Mouse (Mus musculus) limb, embryonic 10.5 days (tissue): Measurements from ENCODE around the gene Mroh2a. TPM values are rescaled to one million over a fixed set of nuclear protein-coding genes. Genes with fewer than 3 reads are reported as not detected.

Experiments
- DNase-seq: peaks from one replicate; pipeline ENCODE4 v3.0.0-alpha.2; 2017; ENCODE audit warnings: low spot score
- H3K27ac ChIP-seq: fragments of 300-500 bp; sonication (generic); 2 replicates; pipeline ENCODE4 v1.5.1; 2016; ENCODE audit warnings: mild to moderate bottlenecking
- H3K27me3 ChIP-seq: fragments of 300-500 bp; sonication (generic); 2 replicates; pipeline ENCODE4 v1.6.1; 2016; ENCODE audit warnings: low read depth, mild to moderate bottlenecking; ENCODE audit not compliant: poor library complexity, severe bottlenecking
- H3K36me3 ChIP-seq: fragments of 300-500 bp; sonication (generic); 2 replicates; pipeline ENCODE4 v1.6.1; 2016; ENCODE audit warnings: mild to moderate bottlenecking, moderate library complexity
- H3K4me1 ChIP-seq: fragments of 300-500 bp; sonication (generic); 2 replicates; pipeline ENCODE4 v1.6.1; 2016
- H3K4me3 ChIP-seq: fragments of 300-500 bp; sonication (generic); 2 replicates; pipeline ENCODE4 v1.5.1; 2016; ENCODE audit warnings: mild to moderate bottlenecking, moderate library complexity
- H3K9me3 ChIP-seq: fragments of 300-500 bp; sonication (generic); replicated peaks from 2 replicates; pipeline ENCODE4 v1.6.1; 2016; ENCODE audit warnings: mild to moderate bottlenecking
- WGBS: fragments of 180-500 bp; shearing (Covaris S2); methylation state at CpG from one replicate; pipeline ENCODE4 v1.1.7; 2016; 5-methylcytosine and 5-hydroxymethylcytosine counted together
- polyA plus RNA-seq: library from polyadenylated mRNA; unstranded; fragments of >200 nt; fragmentation: Nextera tagmentation; extraction: Ambion mirVana; gene quantifications from 2 replicates; pipeline ENCODE4 v1.2.1, GENCODE M21; 2016

Gene Mroh2a
- polyA plus RNA-seq, 1 experiment from 2014 or later: 1.2 TPM

DNA sequence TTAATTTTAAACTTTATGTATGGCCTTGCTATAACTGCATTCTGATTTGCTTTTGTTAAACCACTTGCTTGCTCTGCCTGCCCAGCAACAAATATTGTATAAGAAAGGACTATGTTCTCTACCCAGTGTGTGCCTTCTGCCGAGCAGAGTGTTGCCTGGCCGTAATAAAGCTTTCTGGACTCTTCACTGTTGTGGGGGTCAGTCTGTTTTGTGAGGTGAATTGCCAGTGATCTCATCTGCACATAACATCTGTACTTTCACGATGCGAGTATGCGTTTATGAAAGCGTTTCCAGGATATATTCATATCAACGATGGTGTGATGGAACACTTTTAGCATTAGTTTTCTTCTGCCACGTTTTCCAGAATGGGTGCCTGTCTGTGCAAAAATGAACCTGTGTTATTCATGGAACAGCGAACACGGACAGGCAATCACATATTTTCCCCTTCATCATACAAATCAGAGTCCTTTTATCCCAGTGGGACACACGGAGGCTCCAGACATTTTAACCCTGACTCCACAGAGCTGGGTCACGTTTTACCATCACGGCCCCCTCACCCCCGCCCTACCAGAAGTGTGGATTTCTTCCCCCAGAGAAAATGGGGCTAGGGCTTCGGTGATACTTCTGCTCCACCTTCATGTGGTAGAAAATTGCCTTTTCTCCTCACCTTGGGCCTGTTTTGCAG lies 53.4 kb downstream of the Mroh2a start:
- Histone ChIP-seq H3K27me3 (no peaks in the 10 kb centered on the region), H3K4me1 (peaks cover 14% of the 10 kb centered on the region), H3K27ac (no peak overlapping the region), H3K9me3 (peaks cover 36% of the 10 kb centered on the region), H3K4me3 (no peak overlapping the region), H3K36me3 (peaks cover 10% of the 10 kb centered on the region)
- WGBS: 81% methylated on average over 15 of the region's 15 CpGs
- DNase-seq: no peak

DNA sequence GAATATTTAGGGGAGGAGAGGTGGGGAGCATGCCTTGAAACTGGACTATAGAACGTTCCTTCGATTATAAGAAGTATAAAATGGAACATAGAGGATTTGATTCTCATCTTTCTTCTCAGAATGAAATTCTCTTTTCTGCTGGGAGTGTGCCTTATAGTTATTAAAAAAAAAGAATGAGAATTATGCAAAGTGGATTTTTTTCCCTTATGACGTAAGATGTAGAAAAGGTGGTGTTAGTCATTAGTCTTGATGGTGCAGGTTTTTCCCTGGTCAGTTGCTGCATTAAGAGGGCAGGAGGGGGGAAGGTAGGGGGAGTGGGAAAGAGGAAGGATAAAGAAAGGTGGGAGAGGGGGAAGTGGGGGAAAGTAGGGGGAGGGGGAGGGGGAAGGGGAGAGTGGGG lies 55.5 kb downstream of the Mroh2a start:
- Histone ChIP-seq H3K9me3 (peaks cover 45% of the 10 kb centered on the region), H3K4me3 (no peak overlapping the region)
- WGBS: 63% methylated on average over 3 of the region's 3 CpGs

DNA sequence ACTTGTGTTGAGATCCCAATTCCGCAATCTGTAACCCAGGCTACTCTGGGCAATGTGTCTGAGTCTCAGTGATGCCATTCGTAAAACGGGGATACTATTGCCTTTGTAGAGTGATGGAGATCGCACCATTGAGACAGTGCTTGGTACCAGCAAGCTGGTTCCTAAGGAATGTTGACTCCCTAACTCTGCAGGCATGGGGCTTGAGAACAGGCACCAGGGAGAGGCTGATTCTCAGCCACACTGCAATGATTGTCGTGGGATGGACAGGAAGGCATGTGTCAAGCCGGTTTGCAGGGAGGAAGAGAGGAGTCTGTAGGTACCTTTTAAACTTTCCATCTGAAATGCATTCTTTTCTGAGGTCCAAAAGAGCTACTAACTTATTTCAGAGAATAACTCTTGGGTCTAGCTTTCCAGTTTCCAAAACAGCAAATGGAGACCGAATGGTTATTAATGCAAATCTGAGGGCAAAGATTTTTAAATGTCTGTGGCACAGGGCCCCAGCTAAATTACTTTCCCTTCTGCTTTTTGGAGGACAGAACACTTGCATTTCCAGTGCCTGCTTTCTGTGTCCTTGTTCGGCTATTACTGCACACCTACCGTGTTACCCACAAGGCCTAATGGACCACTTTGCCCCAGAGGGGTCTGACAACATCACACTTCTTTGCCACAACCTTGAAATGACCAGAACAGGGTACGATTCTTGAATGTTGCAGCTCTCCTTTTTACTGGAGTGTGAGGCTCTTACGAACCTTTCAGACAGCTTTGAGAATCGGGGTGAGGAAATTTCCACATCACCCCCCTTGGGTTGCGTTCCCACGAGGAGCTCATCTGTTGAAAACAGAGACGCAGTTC lies 56.8 kb downstream of the Mroh2a start:
- Histone ChIP-seq H3K4me1 (no peaks in the 10 kb centered on the region), H3K27ac (no peak overlapping the region), H3K4me3 (no peak overlapping the region), H3K9me3 (peaks cover 51% of the 10 kb centered on the region), H3K27me3 (no peaks in the 10 kb centered on the region), H3K36me3 (no peaks in the 10 kb centered on the region)
- 82% methylated on average over 15 of the region's 15 CpGs for WGBS
- DNase-seq: no peak

More for the DNA sequence above, 55.5 kb downstream of the Mroh2a start:
- no peaks in the 10 kb centered on the region for H3K4me1 ChIP-seq
- H3K27me3 ChIP-seq: no peaks in the 10 kb centered on the region
- no peaks in the 10 kb centered on the region for H3K36me3 ChIP-seq
- no peak for DNase-seq
- H3K27ac ChIP-seq: no peak overlapping the region

DNA sequence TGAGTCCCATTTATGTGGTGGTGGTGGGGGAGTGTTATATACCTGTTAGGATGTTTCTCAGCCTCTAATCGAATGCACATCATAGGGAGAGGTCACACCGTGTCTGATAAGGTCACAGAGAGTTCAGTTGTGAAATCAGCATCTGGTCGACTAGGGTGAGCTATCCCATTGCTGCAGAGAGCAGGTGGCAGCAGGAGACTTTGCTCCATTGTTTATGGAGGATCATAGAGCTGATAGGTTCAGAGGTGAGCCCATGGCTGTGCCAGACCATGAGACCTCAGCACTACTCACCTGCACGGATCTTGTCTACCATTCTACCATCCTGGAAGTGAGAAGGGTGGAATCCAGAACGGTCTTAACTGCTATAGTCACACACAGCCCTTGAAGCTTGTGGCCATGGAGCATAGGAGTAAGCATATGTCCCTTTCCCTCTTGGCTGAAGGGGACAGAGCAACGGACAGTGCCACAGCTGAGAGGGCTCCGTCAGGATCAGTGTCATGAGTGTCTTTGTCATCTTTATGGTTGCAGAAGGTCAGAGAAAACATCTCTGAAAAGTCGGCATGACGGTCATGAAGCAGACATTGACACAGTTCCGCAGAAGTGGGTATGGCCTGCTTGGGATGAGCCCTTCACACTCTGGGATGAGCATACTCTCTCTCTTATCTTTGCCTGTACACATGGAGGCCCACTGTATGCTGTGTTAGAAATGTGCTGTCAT lies 57.6 kb downstream of the Mroh2a start:
- no peak overlapping the region for H3K4me3 ChIP-seq
- H3K27ac ChIP-seq: no peak overlapping the region
- H3K9me3 ChIP-seq: peaks cover 51% of the 10 kb centered on the region
- 66% methylated on average over 10 of the region's 10 CpGs for WGBS
- no peaks in the 10 kb centered on the region for H3K4me1 ChIP-seq
- H3K27me3 ChIP-seq: no peaks in the 10 kb centered on the region
- H3K36me3 ChIP-seq: no peaks in the 10 kb centered on the region
- DNase-seq: no peak

DNA sequence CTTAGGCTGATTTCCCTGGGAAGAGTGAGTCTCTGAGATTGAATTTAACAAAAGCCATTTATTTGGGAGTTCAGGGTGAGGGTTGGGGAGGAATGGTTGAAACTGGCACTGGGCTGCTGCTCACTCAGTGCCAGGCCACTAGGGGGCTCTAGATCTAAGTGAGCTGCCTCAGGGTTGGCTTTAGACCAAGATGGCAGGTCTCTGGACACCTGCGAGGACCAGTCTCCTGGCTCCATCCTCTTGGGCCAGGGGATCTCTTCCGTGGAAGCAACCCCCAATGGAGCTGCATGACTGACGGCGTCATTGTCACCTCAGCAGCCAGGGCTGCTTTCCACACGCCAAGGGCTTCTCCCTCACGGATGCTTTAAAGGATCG lies 58.1 kb downstream of the Mroh2a start:
- no peaks in the 10 kb centered on the region for H3K27me3 ChIP-seq
- no peak for DNase-seq
- WGBS: 66% methylated on average over 7 of the region's 7 CpGs
- H3K36me3 ChIP-seq: no peaks in the 10 kb centered on the region
- no peak overlapping the region for H3K27ac ChIP-seq
- H3K9me3 ChIP-seq: peaks cover 55% of the 10 kb centered on the region
- H3K4me3 ChIP-seq: no peak overlapping the region
- no peaks in the 10 kb centered on the region for H3K4me1 ChIP-seq

DNA sequence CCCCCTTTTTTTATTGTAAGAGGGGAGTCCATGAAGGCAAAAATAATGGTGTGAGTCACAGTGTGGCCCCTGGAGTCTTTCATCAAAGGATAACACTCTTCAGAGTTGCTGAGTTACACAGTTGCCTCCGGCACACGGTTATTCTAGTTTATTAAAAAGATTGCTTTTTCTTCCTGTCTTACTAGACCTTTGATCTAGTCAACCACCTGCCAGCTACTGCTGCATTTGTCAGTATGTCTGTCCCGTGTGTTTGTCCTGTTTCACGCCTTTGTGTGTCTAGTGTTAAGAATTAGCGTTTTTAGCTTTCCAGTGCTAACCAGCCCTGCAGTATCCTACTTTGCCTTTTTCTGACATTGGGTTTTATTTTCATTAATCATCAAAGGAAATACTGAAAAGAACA lies 58.9 kb downstream of the Mroh2a start:
- no peaks in the 10 kb centered on the region for H3K36me3 ChIP-seq
- H3K9me3 ChIP-seq: peaks cover 62% of the 10 kb centered on the region
- no peaks in the 10 kb centered on the region for H3K4me1 ChIP-seq
- no peak overlapping the region for H3K4me3 ChIP-seq
- H3K27me3 ChIP-seq: no peaks in the 10 kb centered on the region
- H3K27ac ChIP-seq: no peak overlapping the region
- no peak for DNase-seq
- 76% methylated on average over 5 of the region's 5 CpGs for WGBS

DNA sequence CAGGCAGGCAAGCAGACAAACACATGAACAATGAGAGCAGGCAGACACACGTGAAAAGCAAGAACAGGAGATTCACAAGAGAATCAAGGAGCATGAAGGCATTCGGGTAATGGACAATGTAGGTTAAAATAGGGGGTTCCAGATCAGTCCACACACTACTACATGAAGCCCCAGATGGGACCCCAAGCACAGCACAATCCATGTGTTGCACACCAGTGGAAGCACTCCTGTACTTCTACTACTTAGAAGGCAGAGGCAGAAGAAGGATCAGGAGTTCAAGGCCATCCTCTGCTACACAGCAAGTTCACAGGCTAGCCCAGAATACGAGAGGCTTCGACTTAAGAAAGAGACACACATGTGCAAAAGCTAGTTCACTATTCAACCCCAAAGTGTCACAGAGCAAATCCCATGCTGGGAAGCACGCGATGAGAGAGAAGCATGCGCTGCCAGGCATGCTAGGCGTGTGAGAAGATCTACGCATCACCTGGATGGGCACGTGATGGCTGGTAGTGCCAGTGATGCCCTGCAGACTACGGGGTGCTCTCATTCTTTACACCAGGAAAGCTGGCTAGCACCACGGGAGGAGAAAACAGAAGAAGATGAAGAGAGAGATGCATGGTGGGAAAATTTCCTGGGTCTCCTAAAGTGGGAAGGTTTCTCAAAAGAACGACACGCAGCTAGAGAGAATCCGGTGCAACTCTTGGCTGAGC lies 59.5 kb downstream of the Mroh2a start:
- Histone ChIP-seq H3K4me1 (no peaks in the 10 kb centered on the region), H3K36me3 (no peaks in the 10 kb centered on the region), H3K9me3 (peaks cover 66% of the 10 kb centered on the region), H3K4me3 (no peak overlapping the region), H3K27ac (no peak overlapping the region), H3K27me3 (no peaks in the 10 kb centered on the region)
- WGBS: 84% methylated on average over 15 of the region's 15 CpGs
- no peak for DNase-seq

DNA sequence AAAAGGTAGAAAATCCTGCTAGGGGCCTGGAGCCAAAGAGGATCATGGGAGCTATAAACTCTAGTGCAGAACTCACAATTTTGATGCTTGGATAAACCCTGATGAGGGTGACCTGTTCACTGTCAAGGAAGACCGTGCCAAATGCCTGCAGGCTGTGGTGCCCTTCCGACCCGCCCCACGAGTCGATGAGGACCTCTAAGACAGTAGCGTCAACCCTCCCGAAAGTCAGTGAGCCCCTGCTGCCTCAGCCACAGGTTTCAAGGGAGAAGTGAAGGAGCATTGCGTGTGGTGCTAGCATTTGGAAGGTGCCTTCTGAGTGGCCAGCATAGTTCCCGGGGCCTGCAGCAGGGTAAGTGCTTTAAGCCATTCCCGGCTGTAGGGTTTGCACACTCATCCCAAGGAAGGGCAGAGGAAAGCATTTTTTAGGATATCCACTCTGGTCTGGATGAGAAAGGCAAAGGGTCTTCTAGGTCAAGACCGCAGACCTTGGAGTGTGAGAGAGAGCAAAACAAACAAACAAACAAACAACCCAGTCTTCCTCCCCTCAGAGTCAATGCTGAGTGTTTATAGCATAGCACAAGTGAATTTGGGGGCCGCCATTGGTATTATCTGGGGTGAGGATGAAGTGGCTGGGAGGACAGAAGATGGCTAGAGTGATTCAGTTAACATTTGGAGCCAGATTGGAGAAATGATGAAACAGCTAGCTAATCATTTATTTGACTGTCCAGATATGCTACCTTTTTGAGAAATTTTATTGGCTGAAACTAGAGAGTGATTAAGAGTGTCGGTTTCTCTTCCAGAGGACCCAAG lies 60.3 kb downstream of the Mroh2a start:
- no peak for DNase-seq
- no peaks in the 10 kb centered on the region for H3K27me3 ChIP-seq
- H3K9me3 ChIP-seq: peaks cover 70% of the 10 kb centered on the region
- no peak overlapping the region for H3K27ac ChIP-seq
- H3K4me3 ChIP-seq: no peak overlapping the region
- 75% methylated on average over 13 of the region's 13 CpGs for WGBS
- no peaks in the 10 kb centered on the region for H3K4me1 ChIP-seq
- no peaks in the 10 kb centered on the region for H3K36me3 ChIP-seq

DNA sequence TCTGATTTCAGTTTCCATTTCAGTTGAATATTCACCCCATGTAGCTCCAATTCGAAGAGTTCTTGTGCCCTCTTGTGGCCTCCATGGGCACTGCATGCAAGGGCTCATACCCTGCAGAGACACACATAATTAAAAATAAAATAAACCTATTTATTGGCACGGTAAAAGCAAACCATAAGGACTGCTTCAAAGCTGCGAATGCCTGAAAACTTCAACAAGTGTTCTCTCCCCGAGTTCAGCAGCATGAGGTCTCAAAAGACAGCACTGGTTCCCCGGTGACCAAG lies 60.9 kb downstream of the Mroh2a start:
- H3K4me3 ChIP-seq: no peak overlapping the region
- 36% methylated on average over 5 of the region's 5 CpGs for WGBS
- DNase-seq: peak; percentile 83
- H3K9me3 ChIP-seq: peaks cover 72% of the 10 kb centered on the region
- no peaks in the 10 kb centered on the region for H3K36me3 ChIP-seq
- no peak overlapping the region for H3K27ac ChIP-seq
- no peaks in the 10 kb centered on the region for H3K27me3 ChIP-seq
- H3K4me1 ChIP-seq: no peaks in the 10 kb centered on the region

DNA sequence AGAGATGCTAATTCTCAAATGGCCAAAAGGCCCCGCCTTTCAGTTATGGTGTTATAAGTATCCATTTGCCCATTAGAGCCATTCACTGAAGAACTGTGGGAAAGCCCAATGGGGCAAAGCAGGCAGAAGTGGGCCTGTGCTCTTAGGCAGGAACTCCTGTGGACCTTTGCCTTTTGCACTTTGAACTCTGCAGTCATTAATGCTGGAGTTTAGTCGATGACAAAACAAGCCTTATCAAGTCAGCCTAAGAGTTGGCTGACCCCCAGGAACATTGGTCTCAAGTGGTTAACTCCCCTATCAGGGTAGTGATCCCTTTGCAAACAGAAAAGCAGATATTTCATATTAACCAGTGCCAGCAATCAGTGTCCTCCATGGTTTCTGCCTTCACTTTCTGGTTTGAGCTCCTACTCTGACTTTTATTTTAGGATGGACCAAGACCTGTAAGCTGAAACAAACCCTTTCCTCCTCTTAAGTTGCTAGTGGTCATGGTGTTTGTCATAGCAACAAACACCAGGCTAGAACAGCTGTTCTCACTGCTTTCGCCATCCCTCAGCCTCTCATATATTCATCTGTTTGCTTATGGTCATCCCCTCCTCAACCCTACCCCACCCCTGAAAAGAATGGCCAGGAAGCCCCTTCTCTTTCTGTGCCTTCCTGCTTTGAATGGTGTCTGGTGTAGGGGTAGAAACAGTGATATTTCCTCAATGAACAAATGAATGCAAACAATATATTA lies 61.4 kb downstream of the Mroh2a start:
- no peaks in the 10 kb centered on the region for H3K27me3 ChIP-seq
- peaks cover 68% of the 10 kb centered on the region for H3K9me3 ChIP-seq
- 43% methylated on average over 3 of the region's 3 CpGs for WGBS
- no peaks in the 10 kb centered on the region for H3K36me3 ChIP-seq
- H3K4me1 ChIP-seq: no peaks in the 10 kb centered on the region
- no peak overlapping the region for H3K4me3 ChIP-seq
- no peak for DNase-seq
- no peak overlapping the region for H3K27ac ChIP-seq

DNA sequence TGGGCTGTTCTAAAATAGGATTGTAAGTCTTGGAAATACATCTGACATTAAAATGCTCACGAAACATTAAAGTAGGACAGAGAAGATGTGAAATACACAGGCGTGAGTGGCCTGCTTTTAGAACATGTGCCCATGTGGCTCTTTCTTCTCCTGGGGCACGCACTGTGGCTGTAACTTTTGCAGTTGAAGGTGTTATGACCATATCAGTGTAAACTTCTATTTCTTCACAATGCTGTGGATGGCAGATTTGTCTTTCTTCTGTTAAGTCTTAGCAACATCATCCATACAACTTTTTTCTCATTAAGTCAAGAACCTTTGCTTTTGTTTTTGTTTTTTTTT lies 62.0 kb downstream of the Mroh2a start:
- no peak overlapping the region for H3K27ac ChIP-seq
- no peaks in the 10 kb centered on the region for H3K4me1 ChIP-seq
- 78% methylated on average over 3 of the region's 3 CpGs for WGBS
- H3K4me3 ChIP-seq: no peak overlapping the region
- no peaks in the 10 kb centered on the region for H3K36me3 ChIP-seq
- no peaks in the 10 kb centered on the region for H3K27me3 ChIP-seq
- H3K9me3 ChIP-seq: peaks cover 63% of the 10 kb centered on the region
- DNase-seq: no peak

DNA sequence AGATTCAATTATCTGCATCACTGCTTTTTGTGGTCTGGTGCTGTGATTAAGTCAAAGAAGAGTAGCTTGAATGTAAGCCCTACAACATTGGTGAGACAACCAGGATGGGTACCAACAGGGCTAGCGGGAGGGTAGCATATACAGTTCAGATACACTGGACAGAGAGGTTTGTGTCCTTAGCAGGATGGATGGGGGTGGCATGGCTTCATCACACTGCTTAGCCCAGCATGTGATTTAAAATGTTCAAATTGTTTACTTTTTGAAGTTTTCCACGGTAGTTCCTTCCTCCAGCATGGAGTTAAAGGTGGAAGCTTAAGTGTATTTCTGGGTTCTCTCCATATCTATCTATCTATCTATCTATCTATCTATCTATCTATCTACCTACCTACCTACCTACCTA lies 62.4 kb downstream of the Mroh2a start:
- WGBS: 42% methylated on average over 2 of the region's 2 CpGs
- Histone ChIP-seq H3K4me3 (no peak overlapping the region), H3K27me3 (no peaks in the 10 kb centered on the region), H3K36me3 (no peaks in the 10 kb centered on the region), H3K4me1 (no peaks in the 10 kb centered on the region), H3K9me3 (peaks cover 60% of the 10 kb centered on the region), H3K27ac (no peak overlapping the region)
- no peak for DNase-seq
